In genomic region chr7:89773352-89773921, GRCm38 (mm10) we compare ENCODE assay signal across 9 mouse cellular contexts.
DNase-seq lines count a peak whose midpoint lies in the region; ATAC-seq and TF ChIP-seq lines count a peak whose summit lies in the region.
"Had no signal": no experiment of that assay in that cellular context is flagged by ENCODE, and none has a peak within 500 bp of the region (broad histone marks: within the 10 kb centered on the region; RNA-seq: fewer than 3 reads in every experiment).

No protein-coding gene starts in this region.

- H3K4me1 ChIP-seq in kidney, embryonic 14.5 days (ENCODE audit: control insufficient read depth, insufficient read depth, low read length) = 0 out of 2 replicates have a peak, but pooled peaks cover 9% of the 10 kb centered on the region

- H3K27me3 ChIP-seq in kidney, embryonic 14.5 days (ENCODE audit: control insufficient read depth, insufficient read depth, low read length) = no peaks in the 10 kb centered on the region

- ATAC-seq in kidney, embryonic 14.5 days (ENCODE audit: low FRiP score, low TSS enrichment) = peak; percentile 64; the same call in 1 of the 2 replicates

- 70% methylated on average over 3 of the region's 3 CpGs for WGBS in kidney, embryonic 14.5 days

- no peak overlapping the region for H3K4me3 ChIP-seq in left cerebral cortex, adult 2 months
- no peak overlapping the region for H3K4me3 ChIP-seq in kidney, embryonic 14.5 days (ENCODE audit: low read length)

- intact Hi-C loops in left cerebral cortex, adult 2 months (cut with DNase I) = no loop called here
- intact Hi-C loops in left cerebral cortex, postnatal 25 days (cut with DNase I) = no loop called here
- intact Hi-C loops in left cerebral cortex, postnatal 36 days (cut with DNase I) = no loop called here

- H3K9ac ChIP-seq in kidney, embryonic 14.5 days (ENCODE audit: low read depth, low read length) = no peak overlapping the region
- H3K9ac ChIP-seq: liver, embryonic 14.5 days had no signal

- no peak overlapping the region for H3K4me2 ChIP-seq in kidney, embryonic 14.5 days (replicated peaks; ENCODE audit: low read depth, low read length)

- TF ChIP-seq CTCF in left cerebral cortex, adult 2 months (IDR thresholded peaks at IDR 0.05) = no peak; the same call in 1 of the 2 replicates

- H3K36me3 ChIP-seq in kidney, embryonic 14.5 days (ENCODE audit: control insufficient read depth, insufficient read depth, low read length) = no peaks in the 10 kb centered on the region

- H3K9me3 ChIP-seq in kidney, embryonic 14.5 days (ENCODE audit: control insufficient read depth, low read length) = no peaks in the 10 kb centered on the region; the same call in 1 of the 2 replicates

- peak in 1 of 2 experiments; percentile 9 for DNase-seq in left cerebral cortex, adult 2 months (ENCODE audit: extremely low spot score in 1 of 2, low spot score in 2 of 2)
- no peak for DNase-seq in left cerebral cortex, postnatal 25 days (ENCODE audit: low spot score in 2 of 2)
- peak; percentile 64 for DNase-seq in heart, adult 8-10 months (ENCODE audit: low spot score)
- DNase-seq in lung, postnatal 4 days = peak; percentile 60 to 68
- DNase-seq in adipocyte (ENCODE audit: low spot score) = no peak
- no peak for DNase-seq in gastrocnemius, postnatal 4 days (ENCODE audit: low spot score in 2 of 2)
- DNase-seq in left cerebral cortex, postnatal 36 days (ENCODE audit: low spot score in 2 of 2) = no peak

- peak overlapping the region; percentile 5 for H3K27ac ChIP-seq in left cerebral cortex, adult 2 months
- H3K27ac ChIP-seq in kidney, embryonic 14.5 days (ENCODE audit: low read depth, low read length) = peak overlapping the region; percentile 8; the same call in 1 of the 2 replicates
- H3K27ac ChIP-seq: liver, embryonic 14.5 days had no signal

Comparison
In these comparisons a context has a peak if more than half of its experiments do, and no peak if none do; other contexts are left out.
1. DNase-seq: peak in heart, adult 8-10 months (single experiment) and lung, postnatal 4 days (2 of 2); none in left cerebral cortex, postnatal 25 days (0 of 2), adipocyte (single experiment), gastrocnemius, postnatal 4 days (0 of 2) and left cerebral cortex, postnatal 36 days (0 of 2).